In the genomic region with DNA sequence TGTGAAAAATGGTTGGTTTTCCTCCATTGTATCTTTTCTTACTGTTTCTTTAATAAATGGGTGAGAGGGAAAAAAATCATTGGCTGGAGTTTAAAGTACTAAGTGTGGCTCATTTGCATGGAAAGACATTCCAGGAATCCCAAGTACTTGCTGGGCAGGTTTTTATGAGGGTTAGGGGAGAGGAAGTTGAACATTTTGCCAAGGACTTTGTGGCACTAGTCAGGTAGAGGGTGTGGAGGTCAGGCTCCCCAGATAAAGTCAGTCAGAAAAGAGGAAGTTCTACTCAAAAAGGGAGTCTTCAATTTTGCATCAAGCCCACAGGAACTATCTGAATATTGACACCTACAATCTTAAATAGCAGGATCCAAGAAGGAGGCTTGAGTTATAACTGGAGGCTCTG, we compare ENCODE assay signal across 22 mouse cellular contexts.
DNase-seq lines count a peak whose midpoint lies in the region; ATAC-seq and TF ChIP-seq lines count a peak whose summit lies in the region.
"Had no signal": no experiment of that assay in that cellular context is flagged by ENCODE, and none has a peak within 500 bp of the region (broad histone marks: within the 10 kb centered on the region; RNA-seq: fewer than 3 reads in every experiment).

No protein-coding gene starts in this region.

- no peak for TF ChIP-seq RAD21 in CH12.LX (IDR thresholded peaks at IDR 0.05; ENCODE audit: low read depth, low read length)

- TF ChIP-seq CTCF in CH12.LX (conservative IDR thresholded peaks at IDR 0.05 in 1 of 2, IDR thresholded peaks at IDR 0.05 in 1 of 2; ENCODE audit: low read depth in 2 of 2, low read length in 2 of 2) (no peak), G1E (IDR thresholded peaks at IDR 0.05; ENCODE audit: low read depth, low read length) (no peak)

- in situ Hi-C loops in CH12.LX (cut with MboI; ENCODE audit: low pct_ligation_motif_present, low pct_unique_long_range_greater_than_20kb, low sequenced_read_pairs), result no loop called here

- no peak overlapping the region for H3K9ac ChIP-seq in kidney, embryonic 16.5 days (replicated peaks; ENCODE audit: low read length)
- no peak overlapping the region for H3K9ac ChIP-seq in CH12.LX (ENCODE audit: insufficient read depth, low read depth)
- no peak overlapping the region for H3K9ac ChIP-seq in liver, embryonic 12.5 days
- H3K9ac ChIP-seq: heart, embryonic 15.5 days; hindbrain, embryonic 15.5 days; liver, embryonic 14.5 days; midbrain, embryonic 13.5 days; stomach, embryonic 15.5 days had no signal

- no peak overlapping the region for H3K4me3 ChIP-seq in kidney, embryonic 16.5 days (ENCODE audit: low read length)
- H3K4me3 ChIP-seq in CH12.LX (replicated peaks in 1 of 3; ENCODE audit: low read depth in 2 of 3, low read length in 2 of 3, poor library complexity in 1 of 3) (no peak overlapping the region), G1E (ENCODE audit: low read depth, low read length) (no peak overlapping the region)
- H3K4me3 ChIP-seq in liver, embryonic 12.5 days, result no peak overlapping the region
- H3K4me3 ChIP-seq: forebrain, embryonic 10.5 days; heart, embryonic 15.5 days; hindbrain, embryonic 15.5 days; megakaryocyte, embryonic 14.5 days; midbrain, embryonic 13.5 days; stomach, embryonic 15.5 days had no signal

- no peak for TF ChIP-seq POLR2A in CH12.LX (IDR thresholded peaks at IDR 0.05; ENCODE audit: low read depth, low read length)

- H3K36me3 ChIP-seq in kidney, embryonic 16.5 days (ENCODE audit: insufficient read depth, low read length), result no peaks in the 10 kb centered on the region
- H3K36me3 ChIP-seq in CH12.LX (replicated peaks in 1 of 2; ENCODE audit: control insufficient read depth in 1 of 2, insufficient read depth in 1 of 2, low read length in 1 of 2) (no peaks in the 10 kb centered on the region), G1E (replicated peaks) (no peaks in the 10 kb centered on the region)
- no peaks in the 10 kb centered on the region for H3K36me3 ChIP-seq in liver, embryonic 12.5 days
- H3K36me3 ChIP-seq: forebrain, embryonic 10.5 days; heart, embryonic 15.5 days; hindbrain, embryonic 15.5 days; midbrain, embryonic 13.5 days; stomach, embryonic 15.5 days had no signal

- peak; percentile 12 for DNase-seq in kidney, postnatal 14 days
- DNase-seq in CH12.LX (ENCODE audit: extremely low read depth) (peak; percentile 38), G1E (ENCODE audit: low spot score) (no peak)
- DNase-seq in heart, adult 8-10 months (ENCODE audit: low spot score), result no peak
- DNase-seq: adrenal gland, adult 2 months; B cell, adult 2 months; cerebellum, adult 11 months; cerebellum, adult 9-11 months; gastrocnemius, postnatal 36 days; heart, postnatal 36 days; thymus, postnatal 36 days had no signal

- no peaks in the 10 kb centered on the region for H3K9me3 ChIP-seq in kidney, embryonic 16.5 days (ENCODE audit: low read length)
- H3K9me3 ChIP-seq in CH12.LX (replicated peaks; ENCODE audit: low read length) (no peaks in the 10 kb centered on the region), G1E (replicated peaks) (no peaks in the 10 kb centered on the region)
- H3K9me3 ChIP-seq in liver, embryonic 12.5 days (replicated peaks), result no peaks in the 10 kb centered on the region
- H3K9me3 ChIP-seq: forebrain, embryonic 10.5 days; heart, embryonic 15.5 days; hindbrain, embryonic 15.5 days; megakaryocyte, embryonic 14.5 days; midbrain, embryonic 13.5 days; stomach, embryonic 15.5 days had no signal

- no peaks in the 10 kb centered on the region for H3K4me1 ChIP-seq in kidney, embryonic 16.5 days (ENCODE audit: insufficient read depth, low read length)
- H3K4me1 ChIP-seq in CH12.LX (ENCODE audit: control insufficient read depth in 1 of 2, insufficient read depth in 2 of 2) (peaks cover 0 to 5% of the 10 kb centered on the region in 2 experiments; a peak in 2 of 4 replicates), G1E (ENCODE audit: insufficient read depth, low read depth, low read length) (peaks cover 8% of the 10 kb centered on the region; the same call in 1 of the 2 replicates)
- no peaks in the 10 kb centered on the region for H3K4me1 ChIP-seq in liver, embryonic 12.5 days
- H3K4me1 ChIP-seq: forebrain, embryonic 10.5 days; heart, embryonic 15.5 days; hindbrain, embryonic 15.5 days; megakaryocyte, embryonic 14.5 days; midbrain, embryonic 13.5 days; stomach, embryonic 15.5 days had no signal

- no peaks in the 10 kb centered on the region for H3K79me2 ChIP-seq in CH12.LX (replicated peaks; ENCODE audit: control insufficient read depth, extremely low read depth, insufficient read depth, poor library complexity, severe bottlenecking)

- dilution Hi-C loops in CH12.LX (cut with MboI; ENCODE audit: extremely low pct_ligation_motif_present, extremely low pct_unique_long_range_greater_than_20kb, low sequenced_read_pairs), result no loop called here

- no peaks in the 10 kb centered on the region for H3K27me3 ChIP-seq in kidney, embryonic 16.5 days (ENCODE audit: insufficient read depth, low read length)
- H3K27me3 ChIP-seq in CH12.LX (replicated peaks) (no peaks in the 10 kb centered on the region), G1E (ENCODE audit: insufficient read depth, low read length) (no peaks in the 10 kb centered on the region)
- no peaks in the 10 kb centered on the region for H3K27me3 ChIP-seq in liver, embryonic 12.5 days (replicated peaks)
- H3K27me3 ChIP-seq: heart, embryonic 15.5 days; hindbrain, embryonic 15.5 days; megakaryocyte, embryonic 14.5 days; midbrain, embryonic 13.5 days; stomach, embryonic 15.5 days had no signal

- H3K27ac ChIP-seq in kidney, embryonic 16.5 days (ENCODE audit: low read length), result no peak overlapping the region
- no peak overlapping the region for H3K27ac ChIP-seq in CH12.LX (ENCODE audit: insufficient read depth, low read depth)
- H3K27ac ChIP-seq in liver, embryonic 12.5 days, result no peak overlapping the region
- H3K27ac ChIP-seq: forebrain, embryonic 10.5 days; heart, embryonic 15.5 days; hindbrain, embryonic 15.5 days; kidney, postnatal 0 days; liver, embryonic 14.5 days; midbrain, embryonic 13.5 days; stomach, embryonic 15.5 days had no signal

- no peak overlapping the region for H3K4me2 ChIP-seq in kidney, embryonic 16.5 days (replicated peaks; ENCODE audit: low read depth, low read length)
- H3K4me2 ChIP-seq in CH12.LX (ENCODE audit: insufficient read depth, low read depth, poor library complexity, severe bottlenecking), result no peak overlapping the region
- H3K4me2 ChIP-seq in liver, embryonic 12.5 days, result no peak overlapping the region
- H3K4me2 ChIP-seq: heart, embryonic 15.5 days; hindbrain, embryonic 15.5 days; midbrain, embryonic 13.5 days; stomach, embryonic 15.5 days had no signal

- TF ChIP-seq EP300 in CH12.LX (IDR thresholded peaks at IDR 0.05; ENCODE audit: low read length), result no peak

- ATAC-seq in kidney, embryonic 16.5 days (ENCODE audit: low FRiP score, low TSS enrichment), result no peak
- peak; percentile 28; the same call in 1 of the 2 replicates for ATAC-seq in G1E (ENCODE audit: extremely low read depth, insufficient number of reproducible peaks, low FRiP score, poor library complexity, severe bottlenecking)
- peak; percentile 54 for ATAC-seq in granulocyte monocyte progenitor cell, adult 5-6 weeks (replicated peaks; ENCODE audit: poor library complexity, severe bottlenecking)
- no peak for ATAC-seq in liver, embryonic 12.5 days
- ATAC-seq: midbrain, embryonic 13.5 days had no signal

TF ChIP-seq in CH12.LX, 34 proteins besides CTCF, POLR2A, EP300 and RAD21:
- 0 out of 2 replicates have a peak, but pooled peaks have one; percentile 40 for TF ChIP-seq IRF4 (IDR thresholded peaks at IDR 0.05; ENCODE audit: low read depth, low read length)
- TF ChIP-seq MXI1 (IDR thresholded peaks at IDR 0.05; ENCODE audit: low read depth, low read length), result no peak
- TF ChIP-seq ZMIZ1 (IDR thresholded peaks at IDR 0.05; ENCODE audit: low read depth, low read length), result no peak

Comparison
In these comparisons a context has a peak if more than half of its experiments do, and no peak if none do; other contexts are left out.
1. DNase-seq: peak in kidney, postnatal 14 days (single experiment) and CH12.LX (single experiment); none in G1E (single experiment) and heart, adult 8-10 months (single experiment).
2. ATAC-seq: peak in G1E (single experiment) and granulocyte monocyte progenitor cell, adult 5-6 weeks (single experiment); none in kidney, embryonic 16.5 days (single experiment) and liver, embryonic 12.5 days (single experiment).